Mouse (Mus musculus): ENCODE measurements around the gene Mmp20. TPM values are rescaled to one million over a fixed set of nuclear protein-coding genes. Genes with fewer than 3 reads are reported as not detected.

Mmp20 gene
- total RNA-seq, 2 experiments from 2014 or later = not detected

- no peak for DNase-seq
Measured at GRCm38 (mm10) chr9:7691790-7692189, 63.8 kb downstream of the Mmp20 start, which contains the start of gene Mmp7. Mmp7 (plus strand) TSS chr9:7692090.

GRCm38 (mm10) chr9:7693961-7694360 is 65.9 kb downstream of the Mmp20 start:
- no peak for DNase-seq

- DNase-seq = no peak
Measured at GRCm38 (mm10) chr9:7695646-7696045, 67.6 kb downstream of the Mmp20 start.

GRCm38 (mm10) chr9:7708698-7709097 is 80.7 kb downstream of the Mmp20 start:
- no peak for DNase-seq

- DNase-seq = no peak
Measured at GRCm38 (mm10) chr9:7711196-7711595, 83.2 kb downstream of the Mmp20 start.

- DNase-seq = peak; percentile 14
Measured at GRCm38 (mm10) chr9:7714062-7714907, 86.3 kb downstream of the Mmp20 start.

GRCm38 (mm10) chr9:7714908-7715175 is 86.8 kb downstream of the Mmp20 start:
- DNase-seq = no peak

- DNase-seq = no peak
Measured at GRCm38 (mm10) chr9:7721543-7721942, 93.5 kb downstream of the Mmp20 start.

Other genes with a start within 250 kb of the Mmp20 start
- gene Mmp1b, start 240.2 kb upstream of the Mmp20 start, total RNA-seq (2021) = not detected
- gene Mmp3, start 182.4 kb upstream of the Mmp20 start, total RNA-seq (2021) = under 1 TPM in 1 of 2 experiments, not detected in 1; 0.14 TPM
- gene Mmp10, start 125.9 kb upstream of the Mmp20 start, total RNA-seq (2021) = not detected
- under 1 TPM in 1 of 2 experiments, not detected in 1; 0.61 TPM for gene Mmp8, start 69.8 kb upstream of the Mmp20 start, total RNA-seq (2021)
- gene Mmp27, start 56.8 kb upstream of the Mmp20 start, total RNA-seq (2021) = under 1 TPM in 1 of 2 experiments, not detected in 1; 0.16 TPM
- not detected for gene Mmp7, start 63.9 kb downstream of the Mmp20 start, total RNA-seq (2021)
- 10 to 100 TPM; 33.9 to 37.0 TPM for gene Tmem123, start 135.8 kb downstream of the Mmp20 start, total RNA-seq (2021)
- gene Birc2, start 208.8 kb downstream of the Mmp20 start, total RNA-seq (2021) = 10 to 100 TPM; 18.1 to 19.6 TPM
- 10 to 100 TPM in 1 of 2 experiments, 1 to 10 TPM in 1; 7.2 to 12.5 TPM for gene Birc3, start 245.0 kb downstream of the Mmp20 start, total RNA-seq (2021)

All from gastrocnemius, postnatal 10 days (tissue).